Mouse (Mus musculus): Measurements from ENCODE around the gene Pkd1l1.

GRCm38 (mm10) chr11:8821403-8821802 is 151.7 kb downstream of the Pkd1l1 start:
- TF ChIP-seq REST (IDR thresholded peaks at IDR 0.05; ENCODE audit: insufficient read depth, insufficient read length) (no peak), MYOD1 (IDR thresholded peaks at IDR 0.05; ENCODE audit: control insufficient read depth in 1 of 3, insufficient read length in 2 of 3, low read depth in 2 of 3) (peak; percentile 71 to 92 (median 85)), E2F4 (IDR thresholded peaks at IDR 0.05; ENCODE audit: insufficient read depth) (no peak), USF1 (IDR thresholded peaks at IDR 0.05; ENCODE audit: low read depth) (no peak), CEBPB (IDR thresholded peaks at IDR 0.05; ENCODE audit: insufficient read depth, poor library complexity, severe bottlenecking) (0 out of 2 replicates have a peak, but pooled peaks have one; percentile 50), POLR2A (IDR thresholded peaks at IDR 0.05; ENCODE audit: insufficient read length, low read depth) (no peak)

All from myocyte (in vitro differentiated cells).